Mouse (Mus musculus) bone marrow macrophage, adult 2 months (primary cell): ENCODE data around the gene Fam192a. TPM values are rescaled to one million over a fixed set of nuclear protein-coding genes. Genes with fewer than 3 reads are reported as not detected.

Experiments used
- H3K27ac ChIP-seq: 2 replicates; pipeline ENCODE4 v1.5.1; 2012; ENCODE audit warnings: low read depth, low read length; ENCODE audit not compliant: insufficient read depth
- H3K4me1 ChIP-seq: 2 replicates; pipeline ENCODE4 v1.6.1; 2012; ENCODE audit warnings: low read length; ENCODE audit not compliant: control insufficient read depth, insufficient read depth
- H3K4me3 ChIP-seq: 2 replicates; pipeline ENCODE4 v1.5.1; 2012; ENCODE audit warnings: mild to moderate bottlenecking, low read length, moderate library complexity; ENCODE audit not compliant: insufficient read depth
- CTCF ChIP-seq: IDR thresholded peaks from 2 replicates; pipeline ENCODE4 v1.5.1; 2012; ENCODE audit warnings: low read depth, mild to moderate bottlenecking, low read length, moderate library complexity
- POLR2A ChIP-seq: IDR thresholded peaks from 2 replicates; pipeline ENCODE4 v1.6.1; 2012; ENCODE audit warnings: mild to moderate bottlenecking, low read depth, low read length, borderline replicate concordance
- polyA plus RNA-seq: library from polyadenylated mRNA; stranded (reverse); fragments of >200 nt; gene quantifications from 2 replicates; pipeline ENCODE4 v1.2.4, GENCODE M21; 2012; ENCODE audit not compliant: missing spikeins, insufficient read depth, insufficient read length

The Fam192a gene
- polyA plus RNA-seq, 1 experiment, result 77.4 TPM

DNA sequence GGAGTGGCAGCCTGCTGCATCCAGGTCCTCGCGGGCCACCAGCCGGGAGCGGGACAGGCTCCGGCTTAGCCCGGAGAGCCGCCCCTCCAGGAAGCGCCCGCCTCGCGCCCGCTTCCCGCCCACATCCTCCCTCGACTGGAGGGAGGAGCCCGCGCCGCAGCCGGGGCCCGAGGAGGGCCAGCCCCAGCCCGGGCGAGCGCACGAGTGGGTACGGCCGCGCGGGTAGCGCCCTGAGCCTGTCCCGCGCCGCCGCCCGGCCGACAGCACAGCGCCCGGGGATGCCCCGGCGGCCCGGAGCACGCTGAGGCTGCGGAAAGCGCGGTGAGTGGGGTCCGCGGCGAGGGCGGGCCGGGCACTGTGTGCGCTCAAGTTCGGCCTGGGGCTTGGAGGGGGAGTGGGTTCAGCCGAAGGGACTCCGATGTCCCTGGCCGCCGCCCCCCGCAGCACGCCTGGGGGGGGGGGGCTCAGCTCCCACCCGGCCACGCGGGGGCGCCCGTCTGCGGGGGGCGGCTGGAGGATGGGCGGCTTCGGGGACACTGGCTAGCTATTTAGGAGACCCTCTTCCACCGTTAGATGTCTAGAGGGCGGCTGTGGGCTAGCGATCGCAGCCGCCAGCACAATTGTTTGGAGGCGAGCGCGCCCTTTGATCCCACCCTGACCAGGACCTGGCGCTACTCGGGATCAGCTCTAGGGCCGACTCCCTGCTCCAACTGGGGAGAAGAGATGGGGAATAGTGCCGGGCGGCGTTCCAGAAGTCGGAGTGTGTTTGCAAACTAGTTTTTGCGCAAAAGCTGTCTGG lies 68.7 kb downstream of the Fam192a start, which contains the start of gene Cpne2:
TSS of gene Cpne2 (plus strand) at position 118 of the 799 bp plus-strand sequence.
- Histone ChIP-seq H3K4me3 (peak within 1 kb of the TSS; percentile 77), H3K27ac (no peak within 1 kb of the TSS), H3K4me1 (0 out of 2 replicates have a peak, but pooled peaks cover 2% of the 10 kb centered on the region)
- no peak for TF ChIP-seq POLR2A
- peak; percentile 37 for TF ChIP-seq CTCF

DNA sequence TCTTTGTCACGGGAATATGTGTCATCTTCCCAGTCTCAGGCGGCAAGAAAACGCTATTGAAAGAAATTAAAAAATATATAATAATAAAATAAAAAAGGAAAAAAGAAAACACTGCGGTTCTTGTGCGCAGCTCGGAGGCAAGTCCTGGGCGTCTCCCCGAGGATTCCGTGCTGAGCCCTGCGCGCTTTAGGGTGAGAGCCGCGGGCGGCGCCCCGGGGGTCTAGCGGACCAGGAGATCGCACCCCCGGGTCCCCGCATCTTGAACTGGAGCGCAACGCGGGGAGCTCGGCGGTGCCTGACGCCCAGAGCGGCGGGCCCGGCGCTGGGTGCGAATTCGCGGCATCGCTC lies 69.3 kb downstream of the Fam192a start:
- no peak for TF ChIP-seq CTCF
- TF ChIP-seq POLR2A, result no peak
- Histone ChIP-seq H3K27ac (no peak overlapping the region), H3K4me3 (peak overlapping the region; percentile 77), H3K4me1 (0 out of 2 replicates have a peak, but pooled peaks cover 2% of the 10 kb centered on the region)

DNA sequence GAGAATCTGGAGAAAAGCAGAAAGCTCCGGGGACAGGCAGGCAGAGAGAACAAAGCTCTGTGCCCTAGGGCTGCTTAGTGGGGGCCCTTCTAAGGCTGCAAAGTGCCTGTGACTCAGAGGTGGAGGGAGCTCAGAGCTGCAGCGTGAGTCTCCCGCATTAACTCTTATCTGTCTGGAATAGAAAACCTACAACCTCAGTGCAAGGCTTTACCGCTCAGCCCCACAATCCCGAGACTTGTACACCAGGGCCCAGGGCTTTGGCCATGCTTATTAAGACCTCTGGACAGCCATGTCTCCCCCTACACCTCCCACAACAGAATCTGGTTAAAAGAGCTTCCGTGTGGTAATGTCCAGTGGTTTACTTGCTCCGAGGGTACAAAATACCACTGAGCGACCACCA lies 69.8 kb downstream of the Fam192a start:
- TF ChIP-seq POLR2A (no peak), CTCF (no peak)
- Histone ChIP-seq H3K4me3 (no peak overlapping the region), H3K4me1 (0 out of 2 replicates have a peak, but pooled peaks cover 2% of the 10 kb centered on the region), H3K27ac (no peak overlapping the region)

GRCm38 (mm10) chr8:94530643-94531042 lies 71.2 kb downstream of the Fam192a start:
- Histone ChIP-seq H3K4me3 (no peak overlapping the region), H3K27ac (no peak overlapping the region), H3K4me1 (0 out of 2 replicates have a peak, but pooled peaks cover 2% of the 10 kb centered on the region)
- no peak for TF ChIP-seq CTCF
- no peak for TF ChIP-seq POLR2A

- Histone ChIP-seq H3K4me1 (0 out of 2 replicates have a peak, but pooled peaks cover 2% of the 10 kb centered on the region), H3K4me3 (no peak overlapping the region), H3K27ac (no peak overlapping the region)
- TF ChIP-seq POLR2A (no peak), CTCF (no peak)
Observed at GRCm38 (mm10) chr8:94529875-94530274, 71.9 kb downstream of the Fam192a start.

DNA sequence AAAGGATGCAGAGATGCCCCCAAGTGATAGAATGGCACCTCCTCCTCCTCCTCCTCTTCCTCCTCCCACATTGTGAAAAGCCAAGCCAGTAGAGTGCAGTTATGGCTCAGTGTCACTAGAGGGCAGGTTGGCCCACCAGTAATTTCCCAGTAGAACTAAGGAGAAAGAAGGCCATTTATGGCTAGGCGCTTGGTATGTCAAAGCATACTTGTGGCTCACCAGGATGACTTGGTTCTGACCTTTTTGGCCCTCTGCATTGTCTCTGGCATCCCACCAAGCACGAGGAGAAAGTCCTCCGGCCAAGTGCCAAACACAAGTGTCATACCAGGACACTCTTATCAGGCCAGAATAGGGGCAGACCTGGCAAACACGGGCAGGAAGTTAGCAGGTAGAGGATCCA lies 73.6 kb downstream of the Fam192a start:
- no peak overlapping the region for H3K27ac ChIP-seq
- H3K4me1 ChIP-seq, result no peaks in the 10 kb centered on the region
- H3K4me3 ChIP-seq, result no peak overlapping the region
- TF ChIP-seq CTCF, result peak; percentile 57
- TF ChIP-seq POLR2A, result no peak

DNA sequence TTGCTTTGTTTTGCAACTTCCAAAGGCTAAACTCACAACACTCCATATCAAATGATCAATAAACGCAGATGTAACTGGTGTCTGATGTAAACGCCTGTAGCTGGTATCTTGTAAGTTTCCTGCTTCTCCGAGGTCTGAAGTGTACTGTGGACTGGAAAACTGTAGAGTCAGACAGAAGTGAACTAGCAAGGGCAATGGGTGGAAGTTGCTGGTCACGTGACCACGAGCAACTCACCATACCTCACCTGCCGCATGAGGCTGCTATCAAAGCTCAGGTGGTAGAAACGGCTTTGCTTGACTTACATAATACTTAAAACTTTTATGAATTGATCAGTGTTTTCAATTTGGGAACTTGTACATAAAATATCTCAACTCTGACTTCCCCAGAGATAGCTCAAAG lies 74.6 kb downstream of the Fam192a start:
- Histone ChIP-seq H3K4me1 (no peaks in the 10 kb centered on the region), H3K4me3 (no peak overlapping the region), H3K27ac (no peak overlapping the region)
- TF ChIP-seq POLR2A (no peak), CTCF (no peak)

GRCm38 (mm10) chr8:94524554-94524953 lies 77.2 kb downstream of the Fam192a start:
- Histone ChIP-seq H3K4me1 (no peaks in the 10 kb centered on the region), H3K27ac (no peak overlapping the region), H3K4me3 (no peak overlapping the region)
- TF ChIP-seq CTCF (no peak), POLR2A (no peak)

Other genes with a start within 250 kb of the Fam192a start
- 86.2 and 93.4 TPM in 2 replicates for gene Herpud1, start 215.6 kb downstream of the Fam192a start, polyA plus RNA-seq
- gene Nlrc5, start 167.6 kb downstream of the Fam192a start, polyA plus RNA-seq, result 37.8 and 44.1 TPM in 2 replicates
- 43.6 and 45.7 TPM in 2 replicates for gene Cpne2, start 69.0 kb downstream of the Fam192a start, polyA plus RNA-seq
- 22.0 and 23.8 TPM in 2 replicates for gene Rspry1, start 60 bp downstream of the Fam192a start, polyA plus RNA-seq
- gene Arl2bp, start 64.6 kb upstream of the Fam192a start, polyA plus RNA-seq, result 25.3 and 32.4 TPM in 2 replicates
- not detected in 2 replicates for gene Pllp, start 94.3 kb upstream of the Fam192a start, polyA plus RNA-seq
- gene Ccl22, start 143.6 kb upstream of the Fam192a start, polyA plus RNA-seq, result 0.36 and 0.50 TPM in 2 replicates
- gene Cx3cl1, start 170.0 kb upstream of the Fam192a start, polyA plus RNA-seq, result 0.56 and 0.76 TPM in 2 replicates
- not detected in 2 replicates for gene Ccl17, start 208.5 kb upstream of the Fam192a start, polyA plus RNA-seq
- gene Coq9, start 236.3 kb upstream of the Fam192a start, polyA plus RNA-seq, result 33.1 and 34.1 TPM in 2 replicates
- 12.9 and 19.7 TPM in 2 replicates for gene Ciapin1, start 236.4 kb upstream of the Fam192a start, polyA plus RNA-seq